In genomic region chr3:98063833-98064232, GRCm38 (mm10) we compare ENCODE assay signal across 9 mouse cellular contexts. TPM values are rescaled to one million over a fixed set of nuclear protein-coding genes. Genes with fewer than 3 reads are reported as not detected.
DNase-seq lines count a peak whose midpoint lies in the region; ATAC-seq and TF ChIP-seq lines count a peak whose summit lies in the region.
"Had no signal": no experiment of that assay in that cellular context is flagged by ENCODE, and none has a peak within 500 bp of the region (broad histone marks: within the 10 kb centered on the region; RNA-seq: fewer than 3 reads in every experiment).

No protein-coding gene starts in this region.

- peaks cover 78% of the 10 kb centered on the region for H3K4me1 ChIP-seq in intestine, embryonic 14.5 days (replicated peaks; ENCODE audit: control insufficient read depth, insufficient read depth, low read length)
- no peaks in the 10 kb centered on the region; the same call in 1 of the 2 replicates for H3K4me1 ChIP-seq in intestine, postnatal 0 days (replicated peaks; ENCODE audit: control insufficient read depth, insufficient read depth, low read length)
- peaks cover 72% of the 10 kb centered on the region for H3K4me1 ChIP-seq in embryonic facial prominence, embryonic 10.5 days
- peaks cover 61% of the 10 kb centered on the region for H3K4me1 ChIP-seq in heart, embryonic 16.5 days (ENCODE audit: control insufficient read depth, insufficient read depth, low read length)
- H3K4me1 ChIP-seq in midbrain, embryonic 11.5 days (ENCODE audit: control insufficient read depth, insufficient read depth, low read length): peaks cover 28% of the 10 kb centered on the region

- WGBS in intestine, embryonic 14.5 days: 20% methylated on average over 9 of the region's 9 CpGs
- 58% methylated on average over 9 of the region's 9 CpGs for WGBS in intestine, postnatal 0 days
- 24% methylated on average over 9 of the region's 9 CpGs for WGBS in embryonic facial prominence, embryonic 10.5 days
- 25% methylated on average over 9 of the region's 9 CpGs for WGBS in heart, embryonic 16.5 days
- WGBS in midbrain, embryonic 11.5 days: 44% methylated on average over 9 of the region's 9 CpGs

- no peak for TF ChIP-seq CTCF in intestine, postnatal 0 days (IDR thresholded peaks at IDR 0.05; ENCODE audit: low read depth)

- DNase-seq in intestine, embryonic 14.5 days (ENCODE audit: low spot score): no peak
- no peak for DNase-seq in embryonic facial prominence, embryonic 10.5 days (ENCODE audit: low spot score)
- DNase-seq in midbrain, embryonic 11.5 days (ENCODE audit: low spot score, missing footprints): peak; percentile 89
- DNase-seq in spleen, adult 18-20 months: no peak
- DNase-seq in cerebellum, postnatal 25 days: no peak

- no peak overlapping the region for H3K4me3 ChIP-seq in intestine, embryonic 14.5 days (ENCODE audit: low read depth, low read length)
- H3K4me3 ChIP-seq in intestine, postnatal 0 days (ENCODE audit: low read depth, low read length): no peak overlapping the region
- H3K4me3 ChIP-seq in embryonic facial prominence, embryonic 10.5 days: 0 out of 2 replicates have a peak overlapping the region, but pooled peaks have one; percentile 31
- no peak overlapping the region for H3K4me3 ChIP-seq in heart, embryonic 16.5 days (ENCODE audit: low read length)
- H3K4me3 ChIP-seq in midbrain, embryonic 11.5 days (ENCODE audit: low read depth, low read length): no peak overlapping the region

- H3K27me3 ChIP-seq in intestine, embryonic 14.5 days (replicated peaks; ENCODE audit: control insufficient read depth, insufficient read depth, low read length): no peaks in the 10 kb centered on the region
- H3K27me3 ChIP-seq in intestine, postnatal 0 days (replicated peaks; ENCODE audit: control insufficient read depth, insufficient read depth, low read length): no peaks in the 10 kb centered on the region
- no peaks in the 10 kb centered on the region for H3K27me3 ChIP-seq in embryonic facial prominence, embryonic 10.5 days (replicated peaks; ENCODE audit: low read depth, poor library complexity, severe bottlenecking)
- no peaks in the 10 kb centered on the region for H3K27me3 ChIP-seq in heart, embryonic 16.5 days (ENCODE audit: control insufficient read depth, insufficient read depth, low read length)
- no peaks in the 10 kb centered on the region; the same call in 1 of the 2 replicates for H3K27me3 ChIP-seq in midbrain, embryonic 11.5 days (ENCODE audit: control insufficient read depth, insufficient read depth, low read length)

- 0 out of 2 replicates have a peak, but pooled peaks have one; percentile 30 for ATAC-seq in intestine, embryonic 14.5 days (replicated peaks; ENCODE audit: low FRiP score, low TSS enrichment, low read depth)
- no peak for ATAC-seq in intestine, postnatal 0 days
- no peak for ATAC-seq in heart, embryonic 16.5 days (replicated peaks; ENCODE audit: extremely low read depth, insufficient read depth, low FRiP score)
- ATAC-seq in midbrain, embryonic 11.5 days (ENCODE audit: low FRiP score): no peak
- ATAC-seq in megakaryocyte-erythroid progenitor cell, adult 5-6 weeks (replicated peaks; ENCODE audit: low FRiP score, low TSS enrichment, poor library complexity, severe bottlenecking): no peak
- ATAC-seq: inflammation-experienced regulatory T-cells, adult 6 months had no signal

- H3K27ac ChIP-seq in intestine, embryonic 14.5 days (ENCODE audit: low read depth): peak overlapping the region; percentile 92
- no peak overlapping the region for H3K27ac ChIP-seq in intestine, postnatal 0 days (ENCODE audit: low read depth, low read length)
- H3K27ac ChIP-seq in embryonic facial prominence, embryonic 10.5 days (replicated peaks): peak overlapping the region; percentile 88
- H3K27ac ChIP-seq in heart, embryonic 16.5 days (ENCODE audit: low read length): peak overlapping the region; percentile 78
- peak overlapping the region; percentile 51 for H3K27ac ChIP-seq in midbrain, embryonic 11.5 days (ENCODE audit: low read depth, low read length)

- no peaks in the 10 kb centered on the region for H3K9me3 ChIP-seq in intestine, embryonic 14.5 days (ENCODE audit: control insufficient read depth, low read length)
- H3K9me3 ChIP-seq in intestine, postnatal 0 days (ENCODE audit: control insufficient read depth): no peaks in the 10 kb centered on the region
- no peaks in the 10 kb centered on the region for H3K9me3 ChIP-seq in embryonic facial prominence, embryonic 10.5 days
- H3K9me3 ChIP-seq in heart, embryonic 16.5 days (replicated peaks; ENCODE audit: control insufficient read depth, low read length): no peaks in the 10 kb centered on the region
- H3K9me3 ChIP-seq in midbrain, embryonic 11.5 days (ENCODE audit: control insufficient read depth, low read length): no peaks in the 10 kb centered on the region

- no peak overlapping the region for H3K9ac ChIP-seq in intestine, embryonic 14.5 days (ENCODE audit: low read length)
- H3K9ac ChIP-seq in intestine, postnatal 0 days (ENCODE audit: low read depth, low read length): no peak overlapping the region
- peak overlapping the region; percentile 34; the same call in 1 of the 2 replicates for H3K9ac ChIP-seq in heart, embryonic 16.5 days (ENCODE audit: low read length)
- 0 out of 2 replicates have a peak overlapping the region, but pooled peaks have one; percentile 16 for H3K9ac ChIP-seq in midbrain, embryonic 11.5 days (ENCODE audit: low read length)

- peak overlapping the region; percentile 6; the same call in 1 of the 2 replicates for H3K4me2 ChIP-seq in intestine, embryonic 14.5 days (ENCODE audit: low read length)
- H3K4me2 ChIP-seq in intestine, postnatal 0 days (replicated peaks; ENCODE audit: low read depth): no peak overlapping the region
- peak overlapping the region; percentile 45 for H3K4me2 ChIP-seq in heart, embryonic 16.5 days (ENCODE audit: low read depth, low read length)
- no peak overlapping the region for H3K4me2 ChIP-seq in midbrain, embryonic 11.5 days

- H3K36me3 ChIP-seq in intestine, embryonic 14.5 days (ENCODE audit: control insufficient read depth, insufficient read depth, low read length): no peaks in the 10 kb centered on the region
- H3K36me3 ChIP-seq in intestine, postnatal 0 days (ENCODE audit: control insufficient read depth, insufficient read depth): no peaks in the 10 kb centered on the region
- H3K36me3 ChIP-seq in embryonic facial prominence, embryonic 10.5 days (replicated peaks): peaks cover 14% of the 10 kb centered on the region
- no peaks in the 10 kb centered on the region for H3K36me3 ChIP-seq in heart, embryonic 16.5 days (ENCODE audit: control insufficient read depth, insufficient read depth)
- H3K36me3 ChIP-seq in midbrain, embryonic 11.5 days (ENCODE audit: control insufficient read depth, insufficient read depth, low read length): no peaks in the 10 kb centered on the region

RNA-seq across cellular contexts. Expression of gene Notch2, which starts 50.5 kb away (rescaled TPM):
- 30.0 and 30.8 TPM in 2 replicates for polyA plus RNA-seq in intestine, embryonic 14.5 days (2014; fragmentation: Nextera tagmentation; extraction: Ambion mirVana)
- polyA plus RNA-seq in intestine, postnatal 0 days (2015; fragmentation: Nextera tagmentation; extraction: Ambion mirVana): 4.9 and 5.1 TPM in 2 replicates
- polyA plus RNA-seq in embryonic facial prominence, embryonic 10.5 days (2016; fragmentation: Nextera tagmentation; extraction: Ambion mirVana): 22.0 and 23.2 TPM in 2 replicates
- polyA plus RNA-seq in heart, embryonic 16.5 days (2015; fragmentation: Nextera tagmentation; extraction: Ambion mirVana): 10.5 and 13.6 TPM in 2 replicates
- 17.0 and 17.6 TPM in 2 replicates for polyA plus RNA-seq in midbrain, embryonic 11.5 days (2014; fragmentation: Nextera tagmentation; extraction: Ambion mirVana)
- total RNA-seq in megakaryocyte-erythroid progenitor cell, adult 5-6 weeks (2014; fragmentation: Nextera tagmentation): 36.0 and 55.9 TPM in 2 replicates
- total RNA-seq in megakaryocyte-erythroid progenitor cell, adult 5-6 weeks (2017): 33.4 TPM in 2 replicates

Comparison
In these comparisons a context has a peak if more than half of its experiments do, and no peak if none do; other contexts are left out.
1. H3K4me2 ChIP-seq: peak in intestine, embryonic 14.5 days (single experiment) and heart, embryonic 16.5 days (single experiment); none in intestine, postnatal 0 days (single experiment) and midbrain, embryonic 11.5 days (single experiment).
2. H3K9ac ChIP-seq: peak in heart, embryonic 16.5 days (single experiment) and midbrain, embryonic 11.5 days (single experiment); none in intestine, embryonic 14.5 days (single experiment) and intestine, postnatal 0 days (single experiment).